Mouse (Mus musculus): ENCODE data around the gene Rnf24. TPM values are rescaled to one million over a fixed set of nuclear protein-coding genes. Genes with fewer than 3 reads are reported as not detected.
A peak's percentile ranks its signal among the peaks of the same experiment; 100 is the strongest.

Rnf24 gene
- total and polyA plus RNA-seq, 2 experiments: 2.1 to 2.3 TPM

- no peaks in the 10 kb centered on the region for H3K27me3 ChIP-seq (ENCODE audit: control insufficient read depth, insufficient read depth, low read length)
- peaks cover 16% of the 10 kb centered on the region; the same call in 1 of the 2 replicates for H3K79me2 ChIP-seq (ENCODE audit: control insufficient read depth, insufficient read depth, low read length)
- H3K9ac ChIP-seq (ENCODE audit: low read depth, low read length): peak overlapping the region; percentile 92
- H3K27ac ChIP-seq (replicated peaks; ENCODE audit: insufficient read depth, low read depth, low read length): peak overlapping the region; percentile 87
- peak overlapping the region; percentile 77 for H3K4me3 ChIP-seq (ENCODE audit: insufficient read depth, low read depth, low read length)
- peaks cover 8% of the 10 kb centered on the region for H3K4me1 ChIP-seq (ENCODE audit: control insufficient read depth, insufficient read depth, low read length)
- TF ChIP-seq CTCF (IDR thresholded peaks at IDR 0.05; ENCODE audit: low read depth, low read length): no peak
- TF ChIP-seq POLR2A (IDR thresholded peaks at IDR 0.05; ENCODE audit: extremely low read depth, insufficient read depth, low read length): no peak
- peak; percentile 45 for DNase-seq (ENCODE audit: extremely low read depth, low read depth, low spot score)
- WGBS: under 1% methylated on average over 59 of the region's 59 CpGs
- H3K36me3 ChIP-seq (ENCODE audit: control insufficient read depth, insufficient read depth, low read length): no peaks in the 10 kb centered on the region
Measured at GRCm38 (mm10) chr2:131262680-131263670, 89.7 kb downstream of the Rnf24 start.

- peaks cover 8% of the 10 kb centered on the region for H3K4me1 ChIP-seq (ENCODE audit: control insufficient read depth, insufficient read depth, low read length)
- under 1% methylated on average over 45 of the region's 49 CpGs for WGBS
- H3K27ac ChIP-seq (replicated peaks; ENCODE audit: insufficient read depth, low read depth, low read length): peak within 1 kb of the TSS; percentile 87
- peak within 1 kb of the TSS; percentile 77 for H3K4me3 ChIP-seq (ENCODE audit: insufficient read depth, low read depth, low read length)
- peaks cover 10% of the 10 kb centered on the region; the same call in 1 of the 2 replicates for H3K79me2 ChIP-seq (ENCODE audit: control insufficient read depth, insufficient read depth, low read length)
- TF ChIP-seq CTCF (IDR thresholded peaks at IDR 0.05; ENCODE audit: low read depth, low read length): no peak
- peak; percentile 90 for TF ChIP-seq POLR2A (IDR thresholded peaks at IDR 0.05; ENCODE audit: extremely low read depth, insufficient read depth, low read length)
- no peaks in the 10 kb centered on the region for H3K27me3 ChIP-seq (ENCODE audit: control insufficient read depth, insufficient read depth, low read length)
- no peaks in the 10 kb centered on the region for H3K36me3 ChIP-seq (ENCODE audit: control insufficient read depth, insufficient read depth, low read length)
- peak; percentile 88 for DNase-seq (ENCODE audit: extremely low read depth, low read depth, low spot score)
- H3K9ac ChIP-seq (ENCODE audit: low read depth, low read length): peak within 1 kb of the TSS; percentile 92
Measured at GRCm38 (mm10) chr2:131262213-131262672, 90.4 kb downstream of the Rnf24 start, which contains the start of gene Pank2. Gene Pank2 (plus strand): TSS chr2:131262495.

GRCm38 (mm10) chr2:131261481-131262212 lies 91.0 kb downstream of the Rnf24 start:
- WGBS: 8% methylated on average over 10 of the region's 10 CpGs
- TF ChIP-seq CTCF (IDR thresholded peaks at IDR 0.05; ENCODE audit: low read depth, low read length) (no peak), POLR2A (IDR thresholded peaks at IDR 0.05; ENCODE audit: extremely low read depth, insufficient read depth, low read length) (no peak)
- Histone ChIP-seq H3K9ac (ENCODE audit: low read depth, low read length) (peak overlapping the region; percentile 77), H3K79me2 (ENCODE audit: control insufficient read depth, insufficient read depth, low read length) (peaks cover 7% of the 10 kb centered on the region; the same call in 1 of the 2 replicates), H3K4me3 (ENCODE audit: insufficient read depth, low read depth, low read length) (peak overlapping the region; percentile 67), H3K36me3 (ENCODE audit: control insufficient read depth, insufficient read depth, low read length) (no peaks in the 10 kb centered on the region), H3K27ac (replicated peaks; ENCODE audit: insufficient read depth, low read depth, low read length) (peak overlapping the region; percentile 86), H3K4me1 (ENCODE audit: control insufficient read depth, insufficient read depth, low read length) (peaks cover 6% of the 10 kb centered on the region), H3K27me3 (ENCODE audit: control insufficient read depth, insufficient read depth, low read length) (no peaks in the 10 kb centered on the region)
- DNase-seq (ENCODE audit: extremely low read depth, low read depth, low spot score): no peak

- 81% methylated on average over 9 of the region's 9 CpGs for WGBS
- Histone ChIP-seq H3K27ac (replicated peaks; ENCODE audit: insufficient read depth, low read depth, low read length) (no peak overlapping the region), H3K27me3 (ENCODE audit: control insufficient read depth, insufficient read depth, low read length) (no peaks in the 10 kb centered on the region), H3K36me3 (ENCODE audit: control insufficient read depth, insufficient read depth, low read length) (no peaks in the 10 kb centered on the region), H3K4me1 (ENCODE audit: control insufficient read depth, insufficient read depth, low read length) (peaks cover 6% of the 10 kb centered on the region), H3K4me3 (ENCODE audit: insufficient read depth, low read depth, low read length) (no peak overlapping the region), H3K79me2 (ENCODE audit: control insufficient read depth, insufficient read depth, low read length) (peaks cover 6% of the 10 kb centered on the region; the same call in 1 of the 2 replicates), H3K9ac (ENCODE audit: low read depth, low read length) (no peak overlapping the region)
- no peak for DNase-seq (ENCODE audit: extremely low read depth, low read depth, low spot score)
- TF ChIP-seq CTCF (IDR thresholded peaks at IDR 0.05; ENCODE audit: low read depth, low read length) (no peak), POLR2A (IDR thresholded peaks at IDR 0.05; ENCODE audit: extremely low read depth, insufficient read depth, low read length) (no peak)
Measured at GRCm38 (mm10) chr2:131260544-131261307, 92.0 kb downstream of the Rnf24 start.

- Histone ChIP-seq H3K27ac (replicated peaks; ENCODE audit: insufficient read depth, low read depth, low read length) (no peak overlapping the region), H3K4me3 (ENCODE audit: insufficient read depth, low read depth, low read length) (no peak overlapping the region), H3K36me3 (ENCODE audit: control insufficient read depth, insufficient read depth, low read length) (no peaks in the 10 kb centered on the region), H3K27me3 (ENCODE audit: control insufficient read depth, insufficient read depth, low read length) (no peaks in the 10 kb centered on the region), H3K79me2 (ENCODE audit: control insufficient read depth, insufficient read depth, low read length) (no peaks in the 10 kb centered on the region), H3K4me1 (ENCODE audit: control insufficient read depth, insufficient read depth, low read length) (no peaks in the 10 kb centered on the region; the same call in 1 of the 2 replicates), H3K9ac (ENCODE audit: low read depth, low read length) (no peak overlapping the region)
- WGBS: 87% methylated on average over 8 of the region's 8 CpGs
- DNase-seq (ENCODE audit: extremely low read depth, low read depth, low spot score): no peak
- TF ChIP-seq CTCF (IDR thresholded peaks at IDR 0.05; ENCODE audit: low read depth, low read length) (no peak), POLR2A (IDR thresholded peaks at IDR 0.05; ENCODE audit: extremely low read depth, insufficient read depth, low read length) (no peak)
Measured at GRCm38 (mm10) chr2:131258693-131259092, 94.0 kb downstream of the Rnf24 start.
